Mouse (Mus musculus) cortical plate, adult 2 months (tissue): ENCODE measurements around the gene Ssbp4.
A peak's percentile ranks its signal among the peaks of the same experiment; 100 is the strongest.

Source experiments
- CTCF ChIP-seq: fragments of 200-500 bp; IDR thresholded peaks from 2 replicates; pipeline ENCODE4 v1.5.1; 2011; ENCODE audit warnings: mild to moderate bottlenecking, control low read depth, low read length; ENCODE audit not compliant: insufficient read depth; ENCODE audit errors: extremely low read depth
- POLR2A ChIP-seq: fragments of 200-500 bp; IDR thresholded peaks from 2 replicates; pipeline ENCODE4 v1.6.1; 2011; ENCODE audit warnings: mild to moderate bottlenecking, low read length, control low read depth; ENCODE audit not compliant: insufficient read depth; ENCODE audit errors: extremely low read depth

GRCm38 (mm10) chr8:70593173-70593572 is 15.5 kb downstream of the Ssbp4 start:
- TF ChIP-seq CTCF = no peak
- peak; percentile 27; the same call in 1 of the 2 replicates for TF ChIP-seq POLR2A
